Mouse (Mus musculus): ENCODE results near the gene Lrig1. TPM values are rescaled to one million over a fixed set of nuclear protein-coding genes. Genes with fewer than 3 reads are reported as not detected.

Lrig1 gene
- total and polyA plus RNA-seq, 3 experiments = 0.58 to 0.75 TPM; not detected in 1

DNA sequence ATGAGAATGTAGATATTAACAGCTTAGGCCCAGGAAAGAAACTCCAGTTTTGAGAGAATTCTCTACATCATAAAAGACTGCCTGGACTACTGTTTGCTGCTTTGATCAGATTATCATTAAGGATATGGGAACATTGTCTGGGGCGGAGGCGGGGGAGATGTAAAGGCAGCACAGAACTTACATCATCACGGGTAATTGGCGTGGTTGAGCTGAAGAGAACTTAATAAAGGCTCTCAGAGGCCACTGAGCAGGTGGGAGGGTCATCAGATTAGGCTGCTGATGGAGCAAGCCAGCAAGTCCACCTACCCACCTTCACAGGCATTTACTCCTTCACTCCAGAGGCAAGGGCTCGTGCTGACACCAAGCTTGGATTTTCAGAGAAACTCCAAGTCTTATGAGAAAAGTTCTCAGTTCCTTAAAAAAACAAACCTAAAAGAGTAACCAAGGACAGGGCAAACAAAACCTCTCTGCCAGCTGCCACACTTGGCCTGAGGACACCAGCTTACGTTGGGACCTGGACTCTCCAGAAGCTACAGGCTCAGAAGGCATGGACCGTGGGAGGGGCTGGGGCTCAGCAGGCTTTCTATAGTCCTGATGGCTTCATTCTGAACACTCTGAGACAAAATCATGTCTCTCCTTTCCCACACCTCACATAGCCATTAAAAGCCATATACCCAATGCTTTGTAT lies 33.4 kb downstream of the Lrig1 start:
- no peaks in the 10 kb centered on the region; a peak in 1 of 4 replicates for H3K27me3 ChIP-seq (ENCODE audit: control insufficient read depth in 1 of 2, insufficient read depth in 2 of 2, low read length in 2 of 2)
- no peak for DNase-seq (ENCODE audit: low read depth, low spot score)
- no peaks in the 10 kb centered on the region for H3K4me1 ChIP-seq (ENCODE audit: control insufficient read depth in 1 of 2, insufficient read depth in 2 of 2, low read length in 2 of 2)
- TF ChIP-seq POLR2AphosphoS2 (IDR thresholded peaks at IDR 0.05; ENCODE audit: low read length) (no peak), MAFK (IDR thresholded peaks at IDR 0.05; ENCODE audit: borderline replicate concordance, low read depth, low read length) (no peak), ZMIZ1 (IDR thresholded peaks at IDR 0.05; ENCODE audit: low read depth, low read length) (no peak), E2F4 (IDR thresholded peaks at IDR 0.05; ENCODE audit: borderline replicate concordance, low read depth, low read length) (no peak), RAD21 (IDR thresholded peaks at IDR 0.05; ENCODE audit: low read depth, low read length) (no peak), MAZ (IDR thresholded peaks at IDR 0.05; ENCODE audit: low read depth, low read length) (no peak), ZNF384 (IDR thresholded peaks at IDR 0.05; ENCODE audit: low read depth, low read length) (no peak), RCOR1 (IDR thresholded peaks at IDR 0.05; ENCODE audit: low read depth, low read length) (no peak), UBTF (IDR thresholded peaks at IDR 0.05; ENCODE audit: borderline replicate concordance, insufficient read depth, low read depth, low read length) (no peak), MYB (IDR thresholded peaks at IDR 0.05; ENCODE audit: low read depth, low read length) (no peak)
- no peaks in the 10 kb centered on the region for H3K9me3 ChIP-seq (replicated peaks; ENCODE audit: insufficient read depth, low read length)
- no peak overlapping the region for H3K27ac ChIP-seq (ENCODE audit: control insufficient read depth, low read depth, low read length)
- no peak overlapping the region for H3K9ac ChIP-seq (ENCODE audit: control insufficient read depth, low read depth, low read length, poor library complexity, severe bottlenecking)
- H3K79me2 ChIP-seq (ENCODE audit: control insufficient read depth, insufficient read depth, low read length, poor library complexity) = no peaks in the 10 kb centered on the region
- no peak overlapping the region for H3K4me3 ChIP-seq (ENCODE audit: control insufficient read depth in 1 of 2, insufficient read depth in 1 of 2, low read depth in 2 of 2, low read length in 2 of 2)
- no peaks in the 10 kb centered on the region for H3K36me3 ChIP-seq (ENCODE audit: control insufficient read depth in 1 of 2, insufficient read depth in 2 of 2, low read length in 2 of 2)

DNA sequence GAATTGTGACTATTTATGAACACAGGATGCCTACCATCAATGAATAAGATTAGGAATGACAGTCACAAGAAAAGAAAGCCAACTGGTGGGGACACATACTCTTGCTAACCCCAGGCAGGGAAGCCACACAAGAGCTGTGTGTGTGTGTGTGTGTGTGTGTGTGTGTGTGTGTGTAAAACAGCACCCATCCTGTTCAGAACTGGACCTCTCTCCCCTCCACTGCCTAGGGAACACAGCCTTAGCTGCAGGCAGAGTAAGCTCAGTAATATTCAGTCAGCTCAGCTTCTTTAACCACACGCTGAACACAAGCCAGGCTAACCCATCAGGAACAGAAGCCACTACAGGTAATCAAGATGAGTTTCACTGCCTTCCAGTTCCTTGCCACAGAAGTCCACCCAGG lies 34.3 kb downstream of the Lrig1 start:
- no peaks in the 10 kb centered on the region for H3K79me2 ChIP-seq (ENCODE audit: control insufficient read depth, insufficient read depth, low read length, poor library complexity)
- H3K4me1 ChIP-seq (ENCODE audit: control insufficient read depth in 1 of 2, insufficient read depth in 2 of 2, low read length in 2 of 2) = no peaks in the 10 kb centered on the region
- H3K27me3 ChIP-seq (ENCODE audit: control insufficient read depth in 1 of 2, insufficient read depth in 2 of 2, low read length in 2 of 2) = no peaks in the 10 kb centered on the region; a peak in 1 of 4 replicates
- DNase-seq (ENCODE audit: low read depth, low spot score) = no peak
- no peaks in the 10 kb centered on the region for H3K9me3 ChIP-seq (replicated peaks; ENCODE audit: insufficient read depth, low read length)
- no peak overlapping the region for H3K4me3 ChIP-seq (ENCODE audit: control insufficient read depth in 1 of 2, insufficient read depth in 1 of 2, low read depth in 2 of 2, low read length in 2 of 2)
- no peak overlapping the region for H3K9ac ChIP-seq (ENCODE audit: control insufficient read depth, low read depth, low read length, poor library complexity, severe bottlenecking)
- H3K36me3 ChIP-seq (ENCODE audit: control insufficient read depth in 1 of 2, insufficient read depth in 2 of 2, low read length in 2 of 2) = no peaks in the 10 kb centered on the region
- no peak for TF ChIP-seq USF1 (IDR thresholded peaks at IDR 0.05; ENCODE audit: low read depth, low read length)
- no peak for TF ChIP-seq E2F4 (IDR thresholded peaks at IDR 0.05; ENCODE audit: borderline replicate concordance, low read depth, low read length)
- TF ChIP-seq CHD2 (IDR thresholded peaks at IDR 0.05; ENCODE audit: low read length) = no peak
- TF ChIP-seq ZNF384 (IDR thresholded peaks at IDR 0.05; ENCODE audit: low read depth, low read length) = no peak
- TF ChIP-seq POLR2AphosphoS2 (IDR thresholded peaks at IDR 0.05; ENCODE audit: low read length) = no peak
- TF ChIP-seq CHD1 (IDR thresholded peaks at IDR 0.05; ENCODE audit: low read depth, low read length) = no peak
- no peak for TF ChIP-seq MAFK (IDR thresholded peaks at IDR 0.05; ENCODE audit: borderline replicate concordance, low read depth, low read length)
- H3K27ac ChIP-seq (ENCODE audit: control insufficient read depth, low read depth, low read length) = no peak overlapping the region

DNA sequence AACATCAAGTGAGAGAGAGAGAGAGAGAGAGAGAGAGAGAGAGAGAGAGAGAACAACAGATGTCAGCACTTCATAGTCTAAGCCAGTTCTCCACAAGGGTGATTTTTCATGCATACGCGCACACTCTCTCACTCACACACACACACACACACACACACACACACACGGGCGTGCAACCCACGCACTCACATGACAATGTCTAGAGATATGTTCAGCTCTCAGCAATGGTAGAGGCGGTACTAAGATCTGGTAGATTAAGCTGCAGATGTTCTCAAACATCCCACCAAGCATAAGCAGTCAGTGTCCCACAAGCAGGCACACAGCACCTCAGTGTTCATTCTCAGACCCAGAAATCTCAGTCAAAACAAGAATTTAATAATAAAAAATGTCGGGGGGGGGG lies 34.7 kb downstream of the Lrig1 start:
- no peaks in the 10 kb centered on the region for H3K9me3 ChIP-seq (replicated peaks; ENCODE audit: insufficient read depth, low read length)
- no peak overlapping the region for H3K4me3 ChIP-seq (ENCODE audit: control insufficient read depth in 1 of 2, insufficient read depth in 1 of 2, low read depth in 2 of 2, low read length in 2 of 2)
- H3K9ac ChIP-seq (ENCODE audit: control insufficient read depth, low read depth, low read length, poor library complexity, severe bottlenecking) = no peak overlapping the region
- DNase-seq (ENCODE audit: low read depth, low spot score) = no peak
- no peak overlapping the region for H3K27ac ChIP-seq (ENCODE audit: control insufficient read depth, low read depth, low read length)
- H3K27me3 ChIP-seq (ENCODE audit: control insufficient read depth in 1 of 2, insufficient read depth in 2 of 2, low read length in 2 of 2) = no peaks in the 10 kb centered on the region; a peak in 1 of 4 replicates
- H3K79me2 ChIP-seq (ENCODE audit: control insufficient read depth, insufficient read depth, low read length, poor library complexity) = no peaks in the 10 kb centered on the region
- no peaks in the 10 kb centered on the region for H3K36me3 ChIP-seq (ENCODE audit: control insufficient read depth in 1 of 2, insufficient read depth in 2 of 2, low read length in 2 of 2)
- no peaks in the 10 kb centered on the region for H3K4me1 ChIP-seq (ENCODE audit: control insufficient read depth in 1 of 2, insufficient read depth in 2 of 2, low read length in 2 of 2)
- TF ChIP-seq MYB (IDR thresholded peaks at IDR 0.05; ENCODE audit: low read depth, low read length) (no peak), SMC3 (IDR thresholded peaks at IDR 0.05; ENCODE audit: low read depth, low read length) (no peak), MXI1 (IDR thresholded peaks at IDR 0.05; ENCODE audit: low read depth, low read length) (no peak), KAT2A (conservative IDR thresholded peaks at IDR 0.05; ENCODE audit: low read depth, low read length) (no peak), POLR2AphosphoS2 (IDR thresholded peaks at IDR 0.05; ENCODE audit: low read length) (no peak), GATA1 (IDR thresholded peaks at IDR 0.05; ENCODE audit: low read depth, low read length) (no peak), ZKSCAN1 (IDR thresholded peaks at IDR 0.05; ENCODE audit: low read depth, low read length) (no peak), EP300 (IDR thresholded peaks at IDR 0.05; ENCODE audit: low read depth in 1 of 2, low read length in 2 of 2) (no peak), TAL1 (IDR thresholded peaks at IDR 0.05; ENCODE audit: low read length) (no peak), ELF1 (IDR thresholded peaks at IDR 0.05; ENCODE audit: low read depth, low read length) (no peak), MAFK (IDR thresholded peaks at IDR 0.05; ENCODE audit: borderline replicate concordance, low read depth, low read length) (no peak), CHD1 (IDR thresholded peaks at IDR 0.05; ENCODE audit: low read depth, low read length) (no peak), NRF1 (IDR thresholded peaks at IDR 0.05; ENCODE audit: insufficient read depth, low read depth, low read length, poor library complexity, severe bottlenecking) (no peak), TBP (IDR thresholded peaks at IDR 0.05; ENCODE audit: low read depth, low read length) (no peak), CHD2 (IDR thresholded peaks at IDR 0.05; ENCODE audit: low read length) (no peak), CTCF (IDR thresholded peaks at IDR 0.05 in 2 of 3, conservative IDR thresholded peaks at IDR 0.05 in 1 of 3; ENCODE audit: control insufficient read depth in 1 of 3, insufficient read depth in 1 of 3, low read depth in 2 of 3, low read length in 3 of 3, poor library complexity in 1 of 3, severe bottlenecking in 1 of 3) (no peak)
